Mouse (Mus musculus) frontal cortex, postnatal 36 days (tissue): ENCODE results near the gene Rrnad1.
A peak's percentile ranks its signal among the peaks of the same experiment; 100 is the strongest.

Experiments
- DNase-seq, 2 experiments: peaks; one replicate each; pipeline ENCODE4 v3.0.0; 2022; ENCODE audit warnings: low spot score in 2 of 2

Rrnad1 gene

DNA sequence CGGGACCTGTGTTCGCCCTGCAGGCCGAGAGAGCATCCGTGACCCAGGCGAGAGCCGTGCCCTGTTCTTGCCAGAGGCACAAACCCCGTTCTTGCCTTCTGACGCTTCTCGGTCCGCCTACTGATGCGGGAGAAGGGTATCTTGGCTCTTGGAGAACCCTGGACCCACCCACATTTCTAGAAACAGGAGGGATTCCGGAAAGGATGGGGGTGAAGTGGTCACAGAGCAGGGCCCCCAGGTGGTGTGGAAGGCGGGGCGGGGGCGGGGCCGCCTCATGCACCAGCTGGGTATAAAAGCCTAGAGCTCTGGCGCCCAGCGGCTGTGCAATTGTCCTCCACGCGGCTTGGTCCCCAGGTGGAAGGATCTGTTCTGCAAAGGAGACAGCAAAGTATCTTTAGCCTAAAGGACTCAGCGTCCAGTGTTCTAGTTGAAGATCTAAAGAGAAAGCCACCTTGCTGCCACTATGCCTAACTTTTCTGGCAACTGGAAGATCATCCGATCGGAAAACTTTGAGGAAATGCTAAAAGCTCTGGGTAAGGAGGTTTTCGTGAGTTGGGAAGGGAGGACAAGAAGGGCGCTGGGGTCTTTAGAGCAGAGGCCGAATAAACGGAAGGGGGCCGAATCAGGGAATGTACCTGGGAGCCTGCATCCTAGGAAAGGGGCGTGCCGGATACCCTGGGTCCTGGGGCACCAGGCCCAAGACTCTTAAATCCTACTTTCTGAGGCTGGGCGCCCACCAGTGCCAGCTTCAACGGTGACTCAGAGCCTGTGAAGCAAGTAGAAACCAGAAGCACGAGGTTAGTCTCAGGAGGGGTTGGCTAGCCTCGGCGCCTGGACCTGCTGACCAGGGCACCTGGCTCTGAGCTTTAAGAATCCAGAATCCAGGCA is 18.1 kb upstream of the Rrnad1 start, which contains the start of gene Crabp2:
Gene Crabp2, plus strand, starts transcription at position 289 of the 888 bp plus-strand sequence.
- DNase-seq = no peak

DNA sequence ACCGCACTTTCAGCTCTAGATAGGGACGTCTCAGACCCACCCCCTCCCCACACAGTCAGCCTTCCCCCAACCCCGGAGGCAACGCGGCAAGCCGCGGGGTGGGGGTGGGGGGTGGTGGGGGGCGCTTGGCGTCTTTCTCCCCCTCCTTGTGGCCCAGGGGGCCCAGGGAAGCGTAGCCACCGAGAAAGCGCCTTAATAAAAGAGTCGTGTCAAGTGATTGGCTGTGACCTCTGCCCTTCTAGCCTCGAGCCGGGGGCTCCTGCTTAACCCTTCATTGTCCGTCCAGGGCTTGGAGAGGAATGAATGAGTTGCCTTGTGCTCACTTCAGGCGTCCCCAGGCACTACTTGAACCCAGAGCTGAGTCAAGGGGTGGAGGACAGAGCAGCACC is 17.3 kb upstream of the Rrnad1 start:
- no peak for DNase-seq

DNA sequence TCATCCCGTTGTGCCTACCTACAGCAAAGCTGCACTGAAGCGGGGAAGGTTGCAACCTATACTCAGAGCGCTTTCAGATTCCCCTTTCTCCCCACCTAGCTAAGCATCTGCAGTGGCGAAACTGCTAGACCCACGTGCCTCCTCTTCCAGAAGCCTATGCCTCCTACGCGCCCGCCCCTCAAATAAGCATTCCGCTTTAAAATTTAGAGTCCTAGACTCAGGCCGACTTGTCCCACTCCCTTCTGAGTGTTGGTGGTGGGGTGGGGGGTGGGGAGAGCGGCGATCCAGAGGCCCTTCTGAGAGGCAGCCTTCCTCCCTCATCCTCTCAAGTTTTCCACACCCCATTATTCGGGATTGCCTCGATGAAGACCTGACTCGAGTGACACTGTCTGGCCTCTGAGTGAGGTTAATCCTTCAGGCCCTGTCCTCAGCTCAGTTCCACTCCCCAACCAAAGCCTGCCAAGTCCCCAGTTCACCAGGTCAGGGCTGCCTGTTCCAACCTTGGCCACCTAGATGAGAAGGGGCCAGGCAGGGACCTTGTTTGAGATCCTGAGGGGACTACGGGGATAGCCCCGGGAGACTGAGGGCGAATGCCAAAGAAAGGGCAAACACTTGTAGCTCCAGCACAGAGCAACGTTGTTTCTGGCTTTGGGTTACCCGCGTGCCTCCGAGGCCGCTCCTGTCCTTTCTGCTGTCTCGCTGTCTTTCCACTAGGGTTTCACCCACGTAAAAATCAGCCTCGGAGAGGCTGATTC is 16.7 kb upstream of the Rrnad1 start:
- no peak for DNase-seq

DNA sequence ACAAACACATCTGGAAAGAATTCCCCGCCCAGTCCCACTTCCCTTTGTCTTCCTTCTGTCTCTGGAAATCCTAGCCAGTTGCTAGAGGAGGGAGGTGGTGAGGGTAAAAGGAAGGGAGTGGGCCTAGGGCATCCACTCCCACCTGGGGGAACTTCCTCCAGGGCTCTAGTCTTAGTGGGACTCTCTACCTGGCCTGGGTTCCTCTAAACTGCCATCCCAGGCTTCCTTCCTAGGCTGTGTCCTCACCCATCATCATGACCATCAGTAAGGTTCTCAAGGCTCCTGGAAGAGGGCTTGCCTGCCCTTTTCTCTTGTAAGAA is 16.0 kb upstream of the Rrnad1 start:
- no peak for DNase-seq

DNA sequence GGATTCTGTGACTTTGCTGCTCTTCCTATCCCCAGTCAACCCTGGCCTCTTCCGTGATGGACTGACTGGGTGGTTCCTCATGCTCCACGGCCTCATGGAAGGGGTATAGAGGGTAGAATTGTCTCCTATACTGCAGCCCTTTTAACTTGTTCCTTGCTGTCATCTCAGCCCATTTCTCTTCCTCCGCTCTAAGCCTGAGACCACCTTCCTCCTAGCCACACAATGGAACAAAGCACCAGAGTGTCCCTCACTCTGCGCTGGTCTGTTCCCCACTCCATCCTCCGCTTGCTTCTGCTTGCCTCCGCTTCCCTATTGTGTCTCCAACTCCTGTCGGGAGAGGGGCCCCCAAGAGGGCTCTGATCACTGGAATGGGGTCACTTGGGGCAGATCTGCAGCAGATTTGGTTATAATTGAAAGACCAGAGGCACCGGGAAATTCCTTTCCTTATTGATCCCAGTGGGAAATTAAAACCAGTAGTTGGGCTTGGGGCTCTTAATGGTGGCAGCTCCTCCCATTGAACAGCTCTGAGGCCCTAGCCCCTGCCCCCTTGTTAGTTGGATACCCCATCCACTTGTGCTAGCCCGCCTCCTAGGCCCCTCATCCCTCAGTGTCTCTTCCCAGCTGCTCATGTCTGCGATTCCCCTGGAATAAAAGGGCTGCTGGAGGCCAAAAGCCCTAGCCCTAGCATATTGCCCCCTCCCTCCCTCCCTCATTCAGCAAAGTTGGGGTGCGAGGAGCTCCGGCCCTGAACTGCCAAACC is 15.4 kb upstream of the Rrnad1 start:
- DNase-seq = no peak

DNA sequence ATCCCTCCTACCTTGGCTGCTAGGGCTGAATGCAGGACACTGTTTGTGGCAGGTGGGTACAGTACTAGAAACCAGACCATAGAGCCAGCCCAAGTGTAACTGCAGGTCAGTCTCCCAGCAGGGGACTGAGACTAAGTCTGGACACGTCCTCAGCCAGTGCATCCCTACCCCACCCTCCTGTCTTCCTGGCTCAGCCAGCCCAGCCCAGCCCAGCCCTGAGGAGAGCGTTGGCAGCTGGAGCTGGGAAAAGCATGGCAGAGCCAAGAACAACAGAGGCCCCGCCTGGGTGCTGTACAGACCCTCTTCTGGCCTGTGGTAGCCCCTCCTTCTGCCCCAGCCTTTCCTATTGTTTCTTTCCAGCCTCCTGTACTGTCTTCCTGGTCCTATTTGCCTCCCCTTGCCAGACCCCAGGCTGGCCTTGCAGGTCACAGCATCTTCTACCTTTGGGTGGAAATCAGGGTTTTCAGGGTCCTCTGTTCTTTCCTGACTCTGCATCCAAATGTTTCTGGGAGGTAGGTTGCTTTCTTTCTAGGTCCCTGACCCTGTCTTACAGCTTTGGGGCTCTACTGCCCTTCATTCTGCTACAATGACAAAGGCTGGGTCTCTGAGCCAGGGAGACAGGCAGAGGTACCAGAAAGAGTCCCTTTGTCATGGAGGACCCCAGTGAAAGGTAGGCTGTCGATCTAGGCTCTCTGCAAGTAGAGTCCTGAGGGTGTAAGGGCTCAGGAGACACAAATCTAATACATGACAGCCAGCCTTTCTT is 14.5 kb upstream of the Rrnad1 start:
- DNase-seq = no peak

DNA sequence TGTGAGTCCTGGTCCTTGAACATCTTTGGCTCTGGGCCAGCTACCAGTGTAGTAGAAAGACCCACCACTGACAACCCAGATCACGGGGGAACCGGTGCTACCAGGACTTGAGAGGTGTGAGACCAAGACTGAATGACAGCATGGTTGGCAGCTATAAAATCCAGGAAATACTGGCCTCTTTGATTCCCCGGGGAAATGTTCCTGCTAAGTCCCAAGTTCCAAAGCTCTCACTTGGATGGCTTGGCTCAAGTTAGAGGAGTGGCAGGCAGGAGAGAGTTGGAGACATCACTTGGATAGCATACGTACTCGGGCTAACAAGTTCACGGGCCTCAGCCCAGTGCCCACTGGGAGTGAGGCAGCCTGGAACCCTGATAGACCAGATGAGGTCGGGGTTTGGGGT is 13.1 kb upstream of the Rrnad1 start:
- no peak for DNase-seq

DNA sequence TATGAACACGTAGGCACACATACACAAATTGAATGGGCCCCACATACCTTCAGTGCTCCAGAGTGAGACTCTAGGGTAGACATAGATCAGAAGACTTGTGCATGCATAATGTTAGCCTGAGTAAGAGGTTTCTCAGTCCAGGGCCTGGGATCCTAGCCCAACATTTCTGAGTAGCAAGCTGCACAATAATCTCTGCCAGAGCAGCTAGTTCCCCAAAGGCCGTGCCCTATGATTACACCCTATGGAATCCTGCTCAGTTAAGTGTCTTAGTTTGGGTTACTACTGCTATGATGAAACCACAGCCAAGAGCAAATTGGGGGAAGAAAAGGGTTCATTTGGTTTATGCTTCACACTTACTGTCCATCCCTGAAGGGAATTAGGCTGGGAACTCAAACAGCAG is 12.0 kb upstream of the Rrnad1 start:
- DNase-seq = no peak

DNA sequence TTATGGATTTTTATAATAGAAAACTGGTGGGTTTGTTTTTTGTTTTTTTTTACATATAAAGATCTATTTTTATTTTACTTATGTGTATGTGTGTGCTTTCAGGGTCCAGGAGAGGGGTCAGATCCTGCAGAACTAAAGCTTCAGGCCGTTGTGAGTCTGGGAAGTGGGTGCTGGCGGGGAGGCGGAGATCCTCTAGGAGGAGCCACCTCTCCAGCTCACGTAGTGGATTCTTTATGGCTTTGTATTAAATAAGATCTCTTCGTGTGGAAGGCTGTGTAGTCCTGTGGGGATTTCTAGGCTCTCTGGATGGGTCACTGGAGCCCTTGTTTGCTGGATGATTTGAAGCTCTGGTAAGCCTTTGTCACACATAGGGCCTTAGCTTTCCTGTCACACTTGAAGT is 10.1 kb upstream of the Rrnad1 start:
- no peak for DNase-seq

DNA sequence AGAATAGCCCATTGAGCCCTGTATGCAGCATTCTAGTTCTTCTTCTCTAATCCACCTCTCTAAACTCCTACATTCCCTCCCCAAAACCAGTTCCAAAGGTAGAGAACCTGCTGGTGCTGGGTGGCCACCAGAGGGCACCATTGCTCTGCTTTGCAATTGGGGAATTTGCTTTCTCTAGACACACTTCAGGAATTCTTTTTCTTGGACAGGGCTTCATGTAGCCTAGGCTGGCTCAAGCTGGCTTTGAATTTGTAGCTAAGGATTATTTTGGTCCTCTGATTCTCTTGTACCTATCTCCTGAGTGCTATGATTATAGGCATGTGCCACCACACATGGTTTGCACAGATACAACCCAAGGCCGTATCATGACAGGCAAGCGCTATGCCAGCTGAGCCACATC is 5.3 kb upstream of the Rrnad1 start:
- DNase-seq = peak; percentile 80

DNA sequence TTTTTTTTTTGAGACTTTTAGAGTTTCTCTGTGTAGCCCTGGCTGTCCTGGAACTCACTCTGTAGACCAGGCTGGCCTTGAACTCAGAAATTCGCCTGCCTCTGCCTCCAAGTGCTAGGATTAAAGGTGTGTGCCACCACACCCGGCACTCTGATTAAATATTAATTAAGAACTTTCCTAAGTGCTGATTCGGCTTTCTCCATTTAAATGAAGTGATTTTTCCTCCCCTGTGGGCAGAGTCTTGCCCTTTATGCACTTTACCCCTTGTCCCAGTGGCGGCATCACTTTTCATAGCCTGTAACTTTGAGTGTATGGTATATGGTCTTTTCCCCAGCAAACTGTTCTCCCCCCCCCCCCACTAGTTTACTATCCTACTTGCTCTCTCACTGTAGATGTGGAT is 4.7 kb upstream of the Rrnad1 start:
- no peak for DNase-seq

DNA sequence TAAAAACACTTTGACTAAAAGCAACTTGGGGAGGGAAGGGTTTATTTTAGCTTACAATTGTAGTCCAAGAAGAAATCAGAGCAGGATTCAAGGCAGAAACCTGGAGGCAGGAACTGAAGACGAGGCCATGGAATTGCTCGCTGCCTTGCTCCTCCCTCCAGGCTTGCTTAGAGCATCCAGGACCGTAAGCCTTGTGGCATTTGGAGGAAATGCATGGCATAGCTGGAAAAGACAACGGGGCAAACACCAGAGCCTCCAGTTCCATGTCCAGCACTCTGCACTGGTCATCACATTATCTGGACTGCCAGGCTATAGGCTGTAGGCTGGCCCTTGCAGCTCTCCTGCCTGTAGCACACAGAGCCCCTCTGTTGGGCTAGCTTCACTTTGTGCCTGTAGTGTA is 4.0 kb upstream of the Rrnad1 start:
- DNase-seq = no peak

DNA sequence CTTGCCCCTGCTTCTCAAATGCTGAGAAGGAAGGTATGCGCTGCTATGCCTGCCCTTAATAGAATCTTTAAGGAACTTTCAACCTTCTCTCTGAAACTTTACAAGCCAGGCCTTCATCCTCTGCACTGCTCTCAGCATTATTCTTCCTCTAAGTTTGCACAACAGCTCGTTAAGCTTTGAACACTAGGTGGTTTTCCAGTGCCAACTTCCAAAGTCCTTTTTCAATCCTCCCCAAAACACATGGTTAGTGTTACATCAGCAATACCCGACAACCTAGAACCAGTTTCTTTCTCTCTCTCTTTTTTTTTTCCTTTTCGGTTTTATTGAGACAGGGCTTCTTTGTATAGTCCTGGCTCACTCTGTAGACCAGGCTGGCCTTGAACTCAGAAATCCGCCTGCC is 3.5 kb upstream of the Rrnad1 start:
- no peak for DNase-seq

DNA sequence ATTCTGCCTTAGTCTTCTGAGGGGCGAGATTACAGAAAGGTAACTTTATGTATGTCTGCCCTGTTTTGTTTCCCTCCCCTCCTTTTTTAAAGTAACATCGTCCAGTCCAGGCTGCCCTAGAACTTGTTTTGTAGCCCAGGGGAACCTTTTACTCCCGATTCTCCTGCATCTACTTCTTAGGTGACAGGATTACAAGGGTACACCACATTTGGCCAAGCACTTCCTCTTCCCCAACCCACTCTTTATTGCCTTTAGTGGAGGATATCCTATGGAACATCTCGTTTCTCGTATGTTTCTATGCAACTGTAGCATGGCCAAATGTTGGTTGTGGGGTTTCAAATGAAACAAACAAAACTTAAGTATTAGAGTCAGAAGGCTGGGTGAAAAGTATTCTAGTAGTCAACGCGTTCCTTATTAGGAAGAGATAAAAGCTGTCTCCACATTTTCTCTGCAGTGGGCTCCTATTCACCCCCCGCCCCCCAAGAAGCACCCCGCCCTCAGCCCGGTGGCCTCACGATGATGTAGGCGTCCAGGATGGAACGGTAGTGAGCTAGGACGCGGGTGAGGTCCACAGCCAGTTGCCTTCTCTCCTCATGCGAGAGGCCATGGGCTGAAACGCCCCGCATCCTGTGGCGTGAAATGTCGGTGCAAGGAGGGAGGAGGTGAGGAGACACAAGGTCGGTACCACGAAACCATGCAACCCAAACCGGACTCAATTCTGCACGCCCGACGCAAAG is 1.0 kb downstream of the Rrnad1 start:
- DNase-seq = no peak

DNA sequence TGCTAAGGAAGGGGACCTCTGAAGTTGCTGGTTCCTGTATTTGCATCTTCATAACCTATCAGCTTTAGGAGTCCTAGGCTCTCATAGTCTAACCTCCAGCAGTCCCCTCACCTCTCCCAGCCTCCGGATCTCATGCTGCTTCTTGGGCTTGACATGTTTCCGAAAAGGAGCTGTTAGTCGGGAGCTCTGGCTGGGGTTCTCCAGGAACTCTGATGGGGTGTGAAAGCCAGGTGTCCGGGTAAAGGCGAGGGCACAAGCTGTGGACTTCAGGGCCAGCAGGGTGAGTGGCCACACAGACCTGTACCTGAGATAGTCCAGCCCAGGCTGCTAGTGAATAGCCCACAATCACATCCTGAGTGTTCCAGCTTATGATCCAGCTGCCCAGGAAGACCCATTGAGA is 3.1 kb downstream of the Rrnad1 start:
- DNase-seq = no peak

DNA sequence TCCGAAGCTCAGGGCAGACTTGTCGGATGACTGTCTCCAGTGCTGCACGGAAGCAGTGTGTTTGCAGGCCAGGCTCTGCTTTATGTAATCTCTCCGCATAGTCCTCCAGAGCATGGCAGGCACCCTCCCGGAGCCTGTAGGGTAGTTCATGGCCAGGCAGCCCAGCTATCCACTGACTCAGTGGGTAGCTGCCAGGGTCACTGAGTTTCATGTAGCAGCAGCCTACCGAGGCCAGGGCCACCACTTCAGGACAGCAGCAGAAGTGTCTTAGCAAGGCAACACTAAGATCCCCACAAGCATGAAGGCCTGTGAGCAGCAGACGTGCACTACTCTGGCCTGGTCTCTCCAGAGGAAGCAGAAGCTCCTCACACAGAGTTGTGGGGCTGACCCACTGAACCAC is 5.5 kb downstream of the Rrnad1 start:
- no peak for DNase-seq

DNA sequence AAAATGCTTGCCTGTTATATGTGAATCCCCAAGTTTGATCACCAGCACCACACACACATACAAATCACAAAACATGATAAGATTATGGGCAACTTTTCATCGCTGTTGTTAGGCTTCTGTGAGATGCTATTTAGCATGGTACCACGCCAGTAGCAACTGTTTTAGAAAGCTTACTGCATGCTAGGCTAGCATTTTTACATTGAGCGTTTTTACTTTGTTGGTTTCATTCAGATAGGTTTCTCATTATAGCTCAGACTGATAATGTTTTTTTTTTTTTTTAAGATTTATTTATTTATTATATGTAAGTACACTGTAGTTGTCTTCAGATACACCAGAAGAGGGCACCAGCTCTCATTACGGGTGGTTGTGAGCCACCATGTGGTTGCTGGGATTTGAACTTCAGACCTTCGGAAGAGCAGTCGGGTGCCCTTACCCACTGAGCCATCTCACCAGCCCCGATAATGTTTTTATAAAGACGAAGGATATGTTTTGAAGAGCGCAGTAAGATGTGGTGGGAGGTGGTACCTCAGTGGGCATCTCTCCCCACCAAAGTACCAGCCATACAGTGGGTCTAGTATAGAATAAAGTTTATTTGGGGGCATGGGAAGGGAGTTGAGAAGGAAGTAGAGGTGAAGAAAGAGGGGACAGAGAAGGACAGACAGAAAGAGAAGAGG is 10.1 kb downstream of the Rrnad1 start:
- DNase-seq = no peak

DNA sequence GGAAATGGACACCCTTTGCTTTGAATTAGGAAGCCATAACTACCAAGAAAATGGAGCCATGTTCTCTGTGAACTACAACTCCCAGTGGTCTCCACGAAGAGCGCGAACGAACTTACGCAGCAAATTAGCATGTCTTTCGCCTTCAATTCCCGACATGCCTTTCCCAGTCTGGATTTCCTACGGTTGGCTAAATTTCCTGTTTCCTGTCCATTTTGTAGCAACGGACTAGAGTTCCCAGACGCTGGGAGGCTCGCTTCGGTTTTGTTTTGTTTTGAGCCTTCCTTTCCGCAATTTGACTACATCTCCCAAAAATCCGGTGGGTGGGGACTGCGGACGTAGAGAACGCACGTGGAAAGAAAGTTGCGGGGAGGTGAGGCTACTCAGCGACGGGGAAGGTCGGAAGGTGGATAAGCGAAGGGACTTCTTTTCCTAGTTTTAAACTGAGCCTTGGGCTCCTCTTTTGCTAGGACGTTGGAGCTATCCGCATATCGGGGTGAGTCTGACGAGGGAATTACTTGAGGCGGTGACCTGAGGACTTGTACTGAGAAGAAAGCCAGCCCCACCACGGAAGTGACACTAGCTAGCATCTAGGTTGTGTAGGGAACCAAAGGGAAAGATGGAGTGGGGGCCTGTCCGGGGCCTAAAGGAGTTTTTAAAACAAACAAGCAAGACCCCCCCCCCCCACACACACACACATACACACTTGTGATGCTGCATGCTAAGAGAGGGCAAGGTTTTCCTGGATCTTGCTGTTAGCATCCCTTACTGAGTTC is 11.0 kb downstream of the Rrnad1 start, which contains the start of gene Mrpl24:
Gene Mrpl24, plus strand, starts transcription at position 171 of the 773 bp plus-strand sequence.
- DNase-seq = peak; percentile 84 to 95

DNA sequence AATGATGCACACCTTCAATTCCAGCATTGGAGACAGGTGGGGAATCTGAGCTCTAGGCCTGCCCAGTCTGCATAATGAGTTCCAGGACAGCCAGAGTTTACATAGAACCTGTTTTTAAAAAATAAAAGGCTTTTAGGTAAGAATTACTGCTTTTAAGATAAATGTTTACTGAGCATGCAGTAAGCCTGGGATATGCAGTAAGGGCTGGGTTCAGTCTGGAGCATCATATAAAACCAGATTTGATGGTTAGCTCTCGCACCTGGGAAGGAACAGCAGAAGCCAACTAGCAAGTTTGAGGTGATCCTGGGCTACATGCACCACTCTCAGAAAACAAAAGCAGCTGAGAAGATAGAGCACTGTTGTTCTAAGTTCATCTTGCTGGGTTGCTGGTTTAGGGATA is 12.0 kb downstream of the Rrnad1 start:
- DNase-seq = no peak

DNA sequence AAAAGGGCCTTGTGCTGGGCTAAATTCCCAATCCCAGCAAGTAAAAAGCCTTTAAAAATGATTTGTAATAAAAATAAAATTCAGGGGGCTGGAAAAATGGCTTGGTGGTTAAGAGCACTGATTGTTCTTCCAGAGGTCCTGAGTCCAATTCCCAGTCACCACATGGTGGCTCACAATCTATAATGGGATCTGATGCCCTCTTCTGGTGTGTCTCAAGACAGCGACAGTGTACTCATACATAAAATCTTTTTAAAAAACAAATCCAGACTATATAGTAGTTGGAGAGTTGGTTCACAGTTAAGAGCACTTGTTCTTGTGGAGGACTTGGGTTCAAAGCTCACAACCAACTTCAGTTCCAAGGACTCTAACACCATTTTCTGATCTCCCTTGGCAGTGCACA is 13.5 kb downstream of the Rrnad1 start:
- DNase-seq = no peak
